Mouse (Mus musculus) lung, adult 2 months (tissue): Measurements from ENCODE around the gene Slc6a18.

Experiments
- CTCF ChIP-seq: fragments of 200-500 bp; IDR thresholded peaks from 2 replicates; pipeline ENCODE4 v1.5.1; 2011; ENCODE audit warnings: mild to moderate bottlenecking, low read length, control low read depth; ENCODE audit not compliant: insufficient read depth
- POLR2A ChIP-seq: fragments of 200-500 bp; IDR thresholded peaks from 2 replicates; pipeline ENCODE4 v1.6.1; 2011; ENCODE audit warnings: low read depth, mild to moderate bottlenecking, control low read depth, low read length, borderline replicate concordance; ENCODE audit errors: extremely low read depth

DNA sequence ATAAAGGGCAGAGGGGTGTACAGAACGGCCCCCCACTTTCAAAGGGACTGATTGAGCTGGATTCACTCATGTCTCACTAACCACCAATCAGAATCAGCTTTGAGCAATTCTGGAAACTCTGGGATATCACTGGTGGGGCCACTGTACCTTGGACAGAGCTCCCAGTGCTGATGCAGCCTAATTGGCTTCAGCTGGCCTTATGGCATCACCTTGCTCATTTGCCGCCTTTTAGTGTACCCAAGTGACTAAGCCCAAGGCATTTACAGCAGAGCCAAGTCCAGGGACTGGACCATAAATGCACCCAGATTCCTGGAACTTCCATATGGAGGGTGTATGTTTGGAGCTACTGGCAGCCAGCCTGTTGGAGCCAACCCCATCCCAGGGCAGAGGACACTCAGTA is 18.9 kb downstream of the Slc6a18 start:
- TF ChIP-seq CTCF (no peak), POLR2A (no peak)
